Mouse (Mus musculus) ES-Bruce4 (cell line): Measurements from ENCODE around the gene Prss2.

Experiments
- CTCF ChIP-seq: IDR thresholded peaks from one replicate; pipeline ENCODE4 v1.8.1; 2011; ENCODE audit warnings: low read depth, low read length
- EP300 ChIP-seq: IDR thresholded peaks from 2 replicates; pipeline ENCODE4 v1.6.1; 2011; ENCODE audit warnings: low read depth, low read length; ENCODE audit not compliant: insufficient read depth
- POLR2A ChIP-seq: IDR thresholded peaks from one replicate; pipeline ENCODE4 v1.8.1; 2011; ENCODE audit warnings: low read length; ENCODE audit not compliant: insufficient read depth

- TF ChIP-seq CTCF (no peak), POLR2A (no peak), EP300 (no peak)
Observed at GRCm38 (mm10) chr6:41532181-41532580, 10.6 kb downstream of the Prss2 start.
